Mouse (Mus musculus) lung, postnatal 0 days (tissue): Measurements from ENCODE around the gene Crocc2. TPM values are rescaled to one million over a fixed set of nuclear protein-coding genes. Genes with fewer than 3 reads are reported as not detected.

Source experiments
- ATAC-seq: fragments of 200-750 bp; cut with Nextera tagmentation; 2 replicates; pipeline ENCODE4 v1.8.0; 2017; ENCODE audit warnings: moderate library complexity
- DNase-seq: peaks from one replicate; pipeline ENCODE4 v3.0.0-alpha.2; 2016; ENCODE audit warnings: low spot score
- H3K27ac ChIP-seq: fragments of 300-500 bp; sonication (generic); 2 replicates; pipeline ENCODE4 v1.5.1; 2014; ENCODE audit warnings: antibody characterized with exemption, mild to moderate bottlenecking, low read length, mixed read lengths
- H3K27me3 ChIP-seq: fragments of 300-500 bp; sonication (generic); replicated peaks from 2 replicates; pipeline ENCODE4 v1.6.1; 2014; ENCODE audit warnings: low read length, mixed read lengths; ENCODE audit not compliant: insufficient read depth
- H3K36me3 ChIP-seq: fragments of 300-500 bp; sonication (generic); 2 replicates; pipeline ENCODE4 v1.6.1; 2014; ENCODE audit warnings: low read length, mixed read lengths; ENCODE audit not compliant: insufficient read depth
- H3K4me1 ChIP-seq: fragments of 300-500 bp; sonication (generic); 2 replicates; pipeline ENCODE4 v1.6.1; 2014; ENCODE audit warnings: antibody characterized with exemption, low read depth, low read length, mixed read lengths; ENCODE audit not compliant: insufficient read depth
- H3K4me2 ChIP-seq: fragments of 300-500 bp; sonication (generic); replicated peaks from 2 replicates; pipeline ENCODE4 v1.6.1; 2014; ENCODE audit warnings: low read depth, mild to moderate bottlenecking, low read length, moderate library complexity, mixed read lengths
- H3K4me3 ChIP-seq: fragments of 300-500 bp; sonication (generic); 2 replicates; pipeline ENCODE4 v1.5.1; 2014; ENCODE audit warnings: low read depth, low read length
- H3K9ac ChIP-seq: fragments of 300-500 bp; sonication (generic); replicated peaks from 2 replicates; pipeline ENCODE4 v1.6.1; 2014; ENCODE audit warnings: low read depth, mild to moderate bottlenecking
- H3K9me3 ChIP-seq: fragments of 300-500 bp; sonication (generic); 2 replicates; pipeline ENCODE4 v1.6.1; 2016; ENCODE audit warnings: low read length, mixed read lengths
- CTCF ChIP-seq: IDR thresholded peaks from 2 replicates; pipeline ENCODE4 v1.5.1; 2016; ENCODE audit warnings: antibody characterized with exemption, mild to moderate bottlenecking
- EP300 ChIP-seq: IDR thresholded peaks from 2 replicates; pipeline ENCODE4 v1.6.1; 2016; ENCODE audit warnings: antibody characterized with exemption, mild to moderate bottlenecking, control low read depth
- WGBS: fragments of 180-500 bp; shearing (Covaris S2); extraction: QIAGEN DNeasy Blood & Tissue Kit; methylation state at CpG from one replicate; pipeline ENCODE4 v1.1.7; 2014; 5-methylcytosine and 5-hydroxymethylcytosine counted together
- polyA plus RNA-seq: library from polyadenylated mRNA; unstranded; fragments of >200 nt; fragmentation: Nextera tagmentation; extraction: Ambion mirVana; gene quantifications from 2 replicates; pipeline ENCODE4 v1.2.1, GENCODE M21; 2015

The Crocc2 gene
- polyA plus RNA-seq, 1 experiment from 2014 or later: 1.3 TPM

DNA sequence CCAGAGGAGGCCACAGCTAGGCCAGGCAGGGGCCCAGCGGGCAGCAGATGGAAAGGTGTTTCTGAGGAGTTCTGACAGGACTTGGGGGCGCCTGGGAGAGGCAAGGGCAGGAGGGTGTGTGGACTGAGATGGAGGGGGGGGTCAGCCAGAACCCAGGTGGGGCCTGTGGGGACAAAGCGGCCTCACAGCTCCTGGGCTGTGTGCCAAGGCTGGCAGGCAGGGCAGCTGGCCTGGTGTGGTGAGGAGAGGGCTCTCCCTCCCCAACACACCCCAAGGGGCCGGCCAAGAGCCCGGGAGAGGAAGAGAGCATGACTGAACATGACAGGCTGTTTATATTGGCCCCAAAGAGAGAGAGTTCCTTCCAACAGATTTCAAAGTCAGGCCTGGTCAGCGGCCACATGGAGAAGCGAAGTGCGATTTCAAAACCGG is 41.7 kb downstream of the Crocc2 start:
- no peaks in the 10 kb centered on the region for H3K36me3 ChIP-seq
- H3K27me3 ChIP-seq: no peaks in the 10 kb centered on the region
- H3K9me3 ChIP-seq: no peaks in the 10 kb centered on the region
- ATAC-seq: peak; percentile 91
- no peak overlapping the region for H3K4me3 ChIP-seq
- peak; percentile 92 for DNase-seq
- H3K9ac ChIP-seq: no peak overlapping the region
- peak overlapping the region; percentile 62 for H3K27ac ChIP-seq
- TF ChIP-seq CTCF (peak; percentile 31; the same call in 1 of the 2 replicates), EP300 (no peak)
- H3K4me1 ChIP-seq: peaks cover 17% of the 10 kb centered on the region
- WGBS: 4% methylated on average over 8 of the region's 9 CpGs
- H3K4me2 ChIP-seq: no peak overlapping the region

DNA sequence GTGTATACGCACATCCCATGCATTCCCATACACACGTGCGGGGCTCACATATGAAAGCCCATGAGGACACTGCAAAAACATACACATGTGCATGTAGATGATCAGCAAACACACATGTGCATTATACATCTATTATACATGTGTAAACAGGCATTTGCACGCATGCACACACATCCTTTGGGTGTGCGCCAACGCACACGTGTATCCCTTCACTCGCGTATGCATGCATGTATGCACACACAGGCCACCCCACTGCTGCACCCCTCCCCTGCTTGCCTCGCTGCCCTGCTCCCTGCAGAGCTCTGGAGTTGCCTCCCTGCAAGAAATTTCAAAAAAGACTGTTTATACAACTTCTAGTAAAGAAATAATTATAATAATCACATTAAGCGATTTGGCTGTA is 42.5 kb downstream of the Crocc2 start:
- WGBS: 62% methylated on average over 11 of the region's 11 CpGs
- peaks cover 17% of the 10 kb centered on the region for H3K4me1 ChIP-seq
- DNase-seq (no peak), ATAC-seq (no peak)
- no peaks in the 10 kb centered on the region for H3K27me3 ChIP-seq
- H3K9me3 ChIP-seq: no peaks in the 10 kb centered on the region
- H3K4me3 ChIP-seq: no peak overlapping the region
- no peak overlapping the region for H3K4me2 ChIP-seq
- TF ChIP-seq EP300: no peak
- no peaks in the 10 kb centered on the region for H3K36me3 ChIP-seq
- H3K9ac ChIP-seq: no peak overlapping the region
- H3K27ac ChIP-seq: no peak overlapping the region

DNA sequence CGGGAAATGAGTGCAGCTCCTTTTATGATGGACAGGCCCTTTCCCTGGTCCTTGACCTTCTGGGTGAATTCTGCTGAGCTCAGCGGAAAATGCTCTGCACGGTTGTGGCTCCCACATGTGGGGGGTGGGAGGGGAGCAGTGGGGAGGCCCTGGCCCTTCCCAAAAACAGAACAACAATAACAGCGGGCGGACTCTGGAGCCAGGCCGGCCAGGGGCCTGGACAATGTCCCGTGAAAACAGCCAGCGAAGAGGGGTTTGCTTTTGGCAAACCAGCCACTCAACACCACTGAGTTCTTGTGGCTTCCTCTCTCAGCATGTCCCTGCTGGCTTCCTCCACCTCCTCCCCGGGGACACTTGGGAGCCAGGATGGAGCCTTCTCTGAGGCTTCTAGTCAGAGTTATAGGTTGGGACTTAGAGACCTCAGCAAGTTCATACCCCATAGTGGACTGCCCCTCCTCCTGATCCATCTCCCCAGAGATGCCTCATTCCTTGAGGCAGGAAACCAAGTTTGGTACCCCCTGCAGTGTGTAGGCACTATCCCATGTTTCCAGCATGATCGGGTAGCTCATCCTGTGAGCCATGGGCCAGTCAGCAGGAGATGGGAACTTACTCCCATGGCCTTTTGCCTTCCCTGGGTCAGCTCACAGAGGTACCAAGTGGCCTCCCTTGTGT is 43.2 kb downstream of the Crocc2 start:
- Histone ChIP-seq H3K4me2 (no peak overlapping the region), H3K9me3 (no peaks in the 10 kb centered on the region), H3K27ac (peak overlapping the region; percentile 47; the same call in 1 of the 2 replicates), H3K27me3 (no peaks in the 10 kb centered on the region), H3K9ac (no peak overlapping the region), H3K4me3 (no peak overlapping the region), H3K4me1 (peaks cover 17% of the 10 kb centered on the region), H3K36me3 (no peaks in the 10 kb centered on the region)
- DNase-seq (peak; percentile 50), ATAC-seq (peak; percentile 47)
- no peak for TF ChIP-seq EP300
- no peak for TF ChIP-seq CTCF
- WGBS: 37% methylated on average over 9 of the region's 10 CpGs

DNA sequence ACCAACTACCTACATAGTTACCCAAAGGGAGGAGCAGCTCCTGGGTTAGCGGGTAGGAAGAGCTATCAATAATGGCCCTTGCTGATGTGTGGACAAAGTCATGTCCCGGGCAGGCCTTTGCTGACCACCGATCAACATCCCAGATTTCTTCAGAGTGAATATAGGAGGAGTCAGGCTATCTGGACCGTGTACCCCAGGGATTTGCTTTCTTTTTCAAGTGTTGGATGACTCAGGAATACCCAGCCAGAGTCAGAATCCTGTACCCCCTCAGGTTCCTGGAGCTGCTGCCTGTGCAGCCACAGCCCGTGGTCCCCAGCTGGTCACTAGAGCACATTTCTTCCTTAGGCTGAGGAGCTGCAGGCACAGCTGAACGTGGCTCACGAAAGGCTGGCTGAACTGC is 43.9 kb downstream of the Crocc2 start:
- Histone ChIP-seq H3K27me3 (no peaks in the 10 kb centered on the region), H3K4me2 (no peak overlapping the region), H3K9ac (no peak overlapping the region), H3K36me3 (no peaks in the 10 kb centered on the region), H3K9me3 (no peaks in the 10 kb centered on the region), H3K4me3 (no peak overlapping the region), H3K27ac (no peak overlapping the region), H3K4me1 (peaks cover 23% of the 10 kb centered on the region)
- DNase-seq (no peak), ATAC-seq (no peak)
- 72% methylated on average over 7 of the region's 7 CpGs for WGBS
- TF ChIP-seq CTCF: no peak
- TF ChIP-seq EP300: no peak

DNA sequence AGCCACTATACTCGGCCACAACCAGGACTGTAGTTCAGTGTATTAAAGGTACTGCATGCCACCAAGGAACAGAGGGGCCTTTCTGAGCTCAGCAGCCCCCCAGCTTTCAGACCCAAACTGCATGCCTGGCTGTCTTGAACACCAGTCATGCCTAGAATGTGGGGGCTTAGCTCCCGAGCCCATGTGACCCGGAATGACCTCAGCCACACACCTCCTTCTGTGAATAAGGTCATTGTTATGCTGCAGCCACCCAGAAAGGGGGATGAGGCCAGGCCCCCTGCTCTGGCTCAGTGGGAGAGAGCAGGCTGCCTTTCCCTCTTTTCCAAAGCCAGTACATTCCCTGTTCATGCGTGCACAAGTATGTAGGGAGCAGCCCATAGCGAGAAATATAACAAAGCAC is 46.1 kb downstream of the Crocc2 start:
- no peaks in the 10 kb centered on the region for H3K36me3 ChIP-seq
- ATAC-seq: no peak
- TF ChIP-seq CTCF (no peak), EP300 (no peak)
- H3K9ac ChIP-seq: no peak overlapping the region
- WGBS: 53% methylated on average over 5 of the region's 5 CpGs
- H3K4me1 ChIP-seq: peaks cover 23% of the 10 kb centered on the region
- H3K27ac ChIP-seq: no peak overlapping the region
- no peak overlapping the region for H3K4me3 ChIP-seq
- H3K27me3 ChIP-seq: no peaks in the 10 kb centered on the region
- no peak overlapping the region for H3K4me2 ChIP-seq
- H3K9me3 ChIP-seq: no peaks in the 10 kb centered on the region
- DNase-seq: no peak

DNA sequence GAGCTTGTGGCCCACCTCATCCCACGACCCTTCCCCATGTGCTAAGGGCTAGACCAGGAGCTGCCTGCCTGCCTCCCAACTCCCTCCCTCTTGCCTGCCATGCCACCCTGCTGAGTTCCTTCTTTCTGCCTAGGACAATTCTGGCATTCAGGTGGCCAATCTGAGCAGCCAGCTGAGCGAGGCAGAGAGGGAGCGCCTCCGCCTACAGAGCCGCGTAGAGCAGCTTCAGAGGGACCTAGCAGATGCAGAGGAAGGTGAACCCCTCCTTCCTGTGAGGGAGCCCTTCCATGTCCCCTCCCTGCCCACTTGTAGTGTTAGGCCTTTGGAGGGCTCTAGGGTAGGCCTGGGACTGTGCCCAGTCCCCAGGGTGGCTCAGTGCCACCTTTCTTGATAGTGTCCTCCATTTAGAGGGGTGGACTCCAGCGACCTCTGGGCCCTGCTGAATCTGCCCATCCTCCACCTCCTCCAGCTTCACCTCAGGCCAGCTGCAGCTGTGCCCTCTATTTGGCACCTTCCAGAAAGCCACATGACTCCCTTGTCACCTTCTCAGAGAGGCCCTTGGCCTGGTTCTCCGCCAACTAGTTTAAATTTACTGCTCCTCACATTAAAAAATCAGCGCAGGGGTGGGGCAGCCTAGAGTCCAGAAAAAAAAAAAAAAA is 48.4 kb downstream of the Crocc2 start:
- Histone ChIP-seq H3K4me1 (peaks cover 6% of the 10 kb centered on the region; the same call in 1 of the 2 replicates), H3K4me2 (no peak overlapping the region), H3K27me3 (no peaks in the 10 kb centered on the region), H3K4me3 (no peak overlapping the region), H3K9me3 (no peaks in the 10 kb centered on the region), H3K36me3 (no peaks in the 10 kb centered on the region), H3K9ac (no peak overlapping the region), H3K27ac (no peak overlapping the region)
- no peak for DNase-seq
- WGBS: 59% methylated on average over 9 of the region's 9 CpGs
- peak; percentile 34; the same call in 1 of the 2 replicates for ATAC-seq
- TF ChIP-seq EP300 (no peak), CTCF (no peak)
